Mouse (Mus musculus) retina, postnatal 7 days (tissue): ENCODE results near the gene Zfp318.
A peak's percentile ranks its signal among the peaks of the same experiment; 100 is the strongest.

Experiments used
- DNase-seq: peaks from one replicate; pipeline ENCODE4 v3.0.0-alpha.2; 2012; ENCODE audit warnings: low read depth, low spot score

Gene Zfp318

GRCm38 (mm10) chr17:46446264-46446663 is 62.7 kb downstream of the Zfp318 start:
- DNase-seq = no peak

DNA sequence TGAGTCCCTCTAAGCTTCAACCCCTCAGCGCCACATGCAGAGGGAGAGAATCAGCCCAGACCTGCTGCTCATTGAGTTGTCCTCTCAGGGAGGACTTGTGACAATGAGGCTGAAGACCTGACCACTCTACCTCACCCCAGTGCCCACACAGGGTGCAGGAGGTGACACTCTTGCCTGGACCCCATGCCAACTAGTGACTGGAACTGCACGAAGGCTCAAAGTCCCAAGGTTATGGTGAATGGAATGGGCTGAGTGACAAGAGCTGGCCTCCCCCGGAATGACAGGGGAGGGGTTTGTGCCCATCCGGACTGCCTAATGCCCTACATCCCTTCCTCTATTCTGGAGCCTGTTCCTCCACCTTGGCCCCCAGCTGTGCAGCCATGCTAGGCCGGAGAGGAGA is 69.2 kb downstream of the Zfp318 start:
- no peak for DNase-seq

- DNase-seq = no peak
Observed at GRCm38 (mm10) chr17:46453302-46453948, 69.9 kb downstream of the Zfp318 start.

- peak; percentile 46 for DNase-seq
Observed at GRCm38 (mm10) chr17:46453970-46454411, 70.5 kb downstream of the Zfp318 start.

DNA sequence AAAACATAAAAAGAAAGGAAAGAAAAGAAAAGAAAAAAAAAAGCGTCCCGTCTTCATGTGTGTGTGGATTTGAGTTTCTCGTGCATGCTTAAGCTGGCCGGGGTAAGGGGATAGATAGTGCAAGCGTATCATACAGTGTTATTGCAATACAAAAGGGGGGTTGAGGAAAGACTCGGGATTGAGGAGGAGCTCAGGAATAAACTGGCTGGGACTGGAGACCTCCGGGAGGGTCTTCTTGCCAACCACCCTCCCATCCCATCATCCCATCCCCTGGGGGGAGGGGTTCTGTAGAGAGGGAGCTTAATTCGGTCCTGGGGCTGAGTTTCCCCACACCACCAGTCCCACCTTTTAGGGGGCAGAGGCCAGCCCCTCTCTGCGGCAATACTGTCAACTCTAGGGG is 71.0 kb downstream of the Zfp318 start:
- DNase-seq = no peak

GRCm38 (mm10) chr17:46455110-46455691 is 71.7 kb downstream of the Zfp318 start:
- no peak for DNase-seq

GRCm38 (mm10) chr17:46457791-46458190 is 74.3 kb downstream of the Zfp318 start:
- no peak for DNase-seq

- no peak for DNase-seq
Observed at GRCm38 (mm10) chr17:46458439-46458838, 74.9 kb downstream of the Zfp318 start.

DNA sequence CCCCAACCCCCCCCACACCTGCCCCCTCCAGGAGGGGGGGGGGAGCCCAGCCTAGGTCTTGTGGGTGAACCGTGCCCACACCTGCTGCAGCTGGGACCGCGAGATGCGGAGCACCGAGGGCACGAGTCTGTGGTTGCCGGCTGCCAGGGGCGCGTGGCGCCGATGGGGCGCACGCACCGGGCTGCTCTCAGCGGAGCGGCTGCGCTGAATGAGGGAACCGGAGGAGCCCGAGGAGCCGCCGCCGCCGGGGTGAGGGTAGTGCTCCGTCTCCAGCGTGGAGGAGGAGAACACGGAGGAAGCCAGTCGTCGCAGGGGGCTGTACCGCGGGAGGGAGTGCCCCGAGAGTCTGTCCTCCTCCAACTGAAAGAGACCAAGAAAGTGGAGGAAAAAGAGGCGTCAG is 77.1 kb downstream of the Zfp318 start:
- no peak for DNase-seq

DNA sequence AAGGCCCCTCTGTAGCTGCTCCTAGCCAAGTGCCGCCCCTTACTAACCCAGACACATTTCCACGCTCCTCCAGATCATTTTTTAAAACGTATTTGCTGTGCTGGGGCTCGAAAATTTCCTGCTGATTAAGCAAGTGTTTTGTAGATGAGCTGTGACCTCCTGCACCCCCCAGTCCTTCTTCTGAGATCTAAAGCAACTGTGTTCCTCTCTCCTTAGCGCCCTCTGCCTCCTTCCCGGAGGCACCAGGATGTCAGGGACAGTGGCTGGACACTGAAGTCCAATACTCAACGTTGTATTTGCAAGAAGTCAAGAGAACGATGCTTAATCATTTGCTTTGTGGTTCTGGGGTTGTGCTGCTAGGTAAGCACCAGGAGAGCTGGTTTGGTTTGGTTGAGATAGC is 77.8 kb downstream of the Zfp318 start:
- no peak for DNase-seq

DNA sequence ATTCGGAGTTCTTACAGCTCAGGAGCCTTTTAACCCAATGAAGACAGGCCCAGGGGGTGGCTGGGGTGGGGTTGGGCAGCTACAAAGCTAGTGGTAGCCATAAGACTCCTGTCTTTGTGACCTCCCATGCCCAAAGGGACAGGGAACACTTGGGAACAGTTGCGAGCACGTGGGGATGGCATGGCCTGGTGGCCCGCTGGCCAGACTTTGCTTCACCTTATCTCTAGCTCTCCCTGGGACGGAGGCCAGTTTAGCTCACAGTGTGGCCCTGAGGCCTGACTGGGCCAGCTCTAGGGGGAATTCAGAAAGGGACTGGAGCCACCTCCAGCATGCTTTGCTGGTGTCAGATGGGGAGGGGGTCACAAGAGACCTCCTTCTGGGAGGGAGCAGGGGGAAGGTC is 78.7 kb downstream of the Zfp318 start:
- no peak for DNase-seq

DNA sequence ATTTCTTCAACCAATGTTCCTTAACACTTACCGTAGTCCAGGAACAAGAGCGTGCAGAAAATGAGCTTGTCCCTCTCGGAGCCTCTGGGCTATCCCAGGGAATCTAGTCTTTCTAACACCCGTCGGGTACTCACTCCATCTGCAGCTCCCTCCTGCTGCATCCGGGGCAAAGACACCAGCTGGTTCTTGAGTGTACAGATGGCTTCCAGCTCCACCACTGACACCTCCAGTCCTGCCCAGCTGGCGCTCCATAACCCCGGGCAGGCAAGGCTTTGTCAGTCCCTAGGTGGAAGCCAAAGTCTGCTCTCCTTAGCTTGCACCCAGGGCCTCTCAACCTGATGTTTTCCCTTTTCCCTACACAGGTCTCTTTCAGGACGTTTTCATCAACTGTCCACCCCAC is 84.3 kb downstream of the Zfp318 start:
- DNase-seq = no peak
